Mouse (Mus musculus): ENCODE results near the gene Dusp19. TPM values are rescaled to one million over a fixed set of nuclear protein-coding genes. Genes with fewer than 3 reads are reported as not detected.

Gene Dusp19
- polyA plus RNA-seq (2012; ENCODE audit: low replicate concordance): 0.17 and 1.2 TPM in 2 replicates

DNA sequence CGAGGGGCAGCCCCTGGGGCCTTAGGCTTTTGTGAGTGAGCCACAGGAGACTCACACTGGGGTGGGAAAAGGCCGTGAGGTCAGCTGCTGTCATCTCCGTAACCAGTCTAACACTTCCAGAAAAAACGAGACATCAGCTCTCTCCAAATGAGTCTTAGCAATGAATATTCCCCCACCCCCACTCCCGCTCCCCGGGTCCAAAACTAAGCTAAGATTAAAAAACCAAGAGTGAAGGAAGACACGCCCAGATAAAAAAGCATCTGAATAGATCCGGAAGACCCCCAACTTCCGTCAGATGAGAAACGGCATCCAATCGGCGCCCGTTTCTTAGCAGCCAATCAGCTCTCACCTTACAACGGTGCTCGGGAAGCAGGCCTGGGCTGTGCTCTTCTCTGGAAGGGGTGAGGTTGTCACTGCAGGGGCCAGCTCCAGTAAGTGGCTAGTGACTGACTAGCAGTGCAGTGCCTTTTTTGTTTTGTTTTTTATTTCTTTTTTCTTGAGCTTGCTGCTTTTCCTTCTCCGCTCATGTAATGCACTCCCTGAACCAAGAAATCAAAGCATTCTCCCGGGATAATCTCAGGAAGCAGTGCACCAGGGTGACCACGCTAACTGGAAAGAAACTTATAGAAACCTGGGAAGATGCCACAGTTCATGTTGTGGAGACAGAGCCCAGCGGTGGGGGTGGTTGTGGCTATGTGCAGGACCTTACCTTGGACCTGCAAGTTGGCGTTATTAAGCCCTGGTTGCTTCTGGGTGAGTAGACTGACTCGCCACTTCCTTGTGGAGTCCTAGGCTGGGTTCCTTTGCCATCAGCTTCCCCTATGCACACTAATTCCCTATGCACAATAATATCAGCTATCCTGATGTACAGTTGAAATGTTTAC is at the start of gene Dusp19, which contains the start of gene Nup35:
Dusp19 (plus strand) TSS at position 192 of the 884 bp plus-strand sequence.
Nup35 (plus strand) TSS at position 383 of the 884 bp plus-strand sequence.

DNA sequence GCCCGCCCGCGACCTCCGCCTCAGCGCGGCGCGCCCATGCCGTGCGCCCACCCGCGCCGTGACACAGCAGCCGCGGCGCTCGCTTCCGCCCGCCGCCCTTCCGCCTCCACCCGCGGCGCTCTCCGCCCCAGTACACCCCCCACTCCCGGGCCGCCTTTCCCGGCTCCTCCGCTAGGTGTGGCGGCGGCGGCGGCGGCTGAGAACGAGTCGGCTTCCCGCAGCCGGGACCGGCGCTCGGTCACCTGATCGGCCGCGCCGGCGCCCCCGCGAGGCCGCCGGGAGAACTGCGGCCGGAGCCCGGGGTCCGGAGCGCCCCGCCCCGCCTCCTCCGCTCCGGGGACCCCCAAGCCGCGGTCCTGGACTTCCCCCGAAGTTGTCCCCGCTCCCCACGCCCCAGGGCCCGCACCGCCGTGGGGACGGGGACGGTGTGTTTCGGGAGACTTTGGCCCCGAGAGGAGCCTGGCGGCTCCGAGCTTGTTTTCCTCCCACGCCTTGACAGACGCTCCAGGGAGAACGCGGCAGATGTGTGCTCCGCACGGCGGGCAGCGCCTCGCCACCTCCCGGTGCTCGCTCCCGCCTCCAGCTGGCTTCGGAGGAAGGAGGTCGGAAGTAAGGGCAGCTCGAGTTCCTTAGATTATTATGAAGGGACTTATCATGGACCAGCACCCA is 35.7 kb upstream of the Dusp19 start, which contains the start of gene Nckap1:
Nckap1 (minus strand) TSS at position 338 of the 669 bp plus-strand sequence.

Other genes starting within 250 kb of the Dusp19 start
- gene Frzb, start 169.4 kb upstream of the Dusp19 start, polyA plus RNA-seq (2012; ENCODE audit: low replicate concordance): 0.28 and 0.29 TPM in 2 replicates
- gene Nckap1, start 35.7 kb upstream of the Dusp19 start, polyA plus RNA-seq (2012; ENCODE audit: low replicate concordance): 0.75 and 1.1 TPM in 2 replicates
- gene Nup35, start 191 bp downstream of the Dusp19 start, polyA plus RNA-seq (2012; ENCODE audit: low replicate concordance): 0.22 and 1.4 TPM in 2 replicates

All from hematopoietic multipotent progenitor cell, adult 10-12 weeks (in vitro differentiated cells).